Mouse (Mus musculus): Measurements from ENCODE around the gene Styk1.

DNA sequence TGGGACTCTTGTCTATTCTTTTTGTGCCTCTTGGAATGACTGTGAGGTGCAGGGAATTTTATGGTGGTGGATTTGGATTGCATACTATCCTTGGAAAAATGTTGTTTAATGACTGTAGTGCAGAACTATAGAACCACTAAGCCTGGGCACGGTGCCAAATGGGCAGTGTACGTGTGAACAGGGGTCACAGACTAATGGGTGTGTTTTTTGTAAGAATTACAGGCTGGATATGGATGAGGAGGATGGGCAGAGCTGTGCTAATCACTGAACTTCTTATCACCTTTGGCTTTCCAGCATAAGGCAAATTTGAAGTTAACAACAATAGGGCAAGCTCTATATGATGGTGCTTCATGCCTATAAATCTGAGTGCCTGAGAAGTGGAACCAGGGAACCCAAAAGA is 49.6 kb upstream of the Styk1 start:
- no peak for TF ChIP-seq CTCF (IDR thresholded peaks at IDR 0.05; ENCODE audit: low read depth)
- no peak for TF ChIP-seq EP300 (IDR thresholded peaks at IDR 0.05; ENCODE audit: low read depth)
